Mouse (Mus musculus): ENCODE results near the gene Inpp5b. TPM values are rescaled to one million over a fixed set of nuclear protein-coding genes. Genes with fewer than 3 reads are reported as not detected.
"Not testable (repeated sequence)": the region's sequence is repeated elsewhere in the genome, so short reads cannot be mapped to it uniquely, and the experiment has no call there.

The Inpp5b gene
- polyA plus RNA-seq, 1 experiment from 2014 or later: 30.9 TPM

DNA sequence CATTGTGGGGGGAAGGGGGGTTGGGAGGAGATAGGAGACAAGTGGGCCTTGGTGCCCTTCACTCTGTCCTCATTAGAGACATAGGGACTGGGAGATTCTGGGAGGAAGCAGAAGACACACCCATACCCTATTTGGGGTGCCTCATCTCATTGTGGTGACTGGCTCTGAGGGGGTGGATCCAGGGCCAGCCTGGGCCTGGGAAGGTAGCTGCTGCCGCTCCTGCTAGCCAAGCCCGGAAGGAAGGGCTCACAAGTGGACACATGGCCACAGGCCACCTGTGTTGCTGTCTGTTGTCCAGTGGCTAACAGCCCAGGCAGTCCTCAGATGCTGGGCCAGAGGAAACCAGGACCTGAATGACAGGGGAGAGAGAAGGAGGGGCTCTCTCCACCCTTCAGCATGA lies 38.2 kb upstream of the Inpp5b start:
- peak overlapping the region; percentile 81 for H3K4me2 ChIP-seq (replicated peaks)
- H3K4me3 ChIP-seq (replicated peaks): peak overlapping the region; percentile 15
- H3K9ac ChIP-seq: no peak overlapping the region
- H3K4me1 ChIP-seq: peaks cover 69% of the 10 kb centered on the region
- 39% methylated on average over 2 of the region's 2 CpGs for WGBS
- H3K9me3 ChIP-seq (replicated peaks): no peaks in the 10 kb centered on the region
- H3K27me3 ChIP-seq: no peaks in the 10 kb centered on the region
- H3K36me3 ChIP-seq: peaks cover 16% of the 10 kb centered on the region
- H3K27ac ChIP-seq (replicated peaks): peak overlapping the region; percentile 89
- ATAC-seq (ENCODE audit: insufficient number of reproducible peaks, low FRiP score, low TSS enrichment, low read depth): no peak

DNA sequence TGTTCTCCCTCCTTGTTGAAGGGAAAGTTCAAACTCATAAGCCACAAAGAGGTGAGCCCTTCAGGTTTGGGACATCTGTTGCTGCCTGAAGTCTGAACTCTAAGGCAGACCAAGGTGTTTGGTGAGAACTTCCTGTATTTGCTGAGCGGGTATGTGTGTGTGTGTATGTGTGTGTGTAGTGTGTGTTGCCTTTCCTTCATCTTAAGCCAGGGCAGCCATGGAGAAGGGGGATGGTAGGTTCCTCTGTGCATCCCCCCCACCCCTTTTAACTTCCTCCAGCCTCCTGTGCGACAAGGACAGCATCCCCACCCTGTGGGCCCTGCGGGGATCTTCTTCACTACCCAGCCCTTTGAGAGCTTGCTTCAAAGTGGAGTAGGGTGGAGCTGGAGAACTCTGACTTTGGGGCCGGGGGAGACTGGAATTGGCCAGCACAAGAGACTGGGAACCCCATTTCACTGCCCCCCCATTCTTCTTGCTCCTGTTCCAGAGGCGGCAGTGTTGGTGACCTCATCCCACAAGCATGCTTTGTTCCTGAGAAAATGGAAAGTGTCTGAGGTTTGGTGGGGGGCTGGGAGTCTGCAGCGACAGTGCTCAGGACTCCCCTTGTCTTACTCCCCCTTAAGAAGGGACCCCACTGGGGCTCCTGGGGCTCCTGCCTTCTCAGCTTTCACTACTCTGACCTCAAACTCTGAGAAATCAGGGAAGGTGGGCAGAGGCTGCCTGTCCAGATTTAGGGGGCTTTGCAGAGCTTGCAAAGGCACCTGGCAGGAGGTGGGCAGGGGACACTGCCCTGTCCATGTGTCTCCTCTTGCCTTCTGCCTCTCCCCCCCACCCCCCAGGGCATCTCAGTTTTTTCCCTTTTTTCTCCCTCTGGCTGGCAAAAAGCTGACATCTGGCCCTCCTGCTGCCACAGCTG lies 37.5 kb upstream of the Inpp5b start:
- Histone ChIP-seq H3K27ac (replicated peaks) (peak overlapping the region; percentile 89), H3K4me1 (peaks cover 76% of the 10 kb centered on the region), H3K9ac (peak overlapping the region; percentile 10; the same call in 1 of the 2 replicates), H3K4me2 (replicated peaks) (peak overlapping the region; percentile 81), H3K27me3 (no peaks in the 10 kb centered on the region), H3K36me3 (peaks cover 16% of the 10 kb centered on the region), H3K4me3 (replicated peaks) (peak overlapping the region; percentile 15), H3K9me3 (replicated peaks) (no peaks in the 10 kb centered on the region)
- 4% methylated on average over 6 of the region's 6 CpGs for WGBS
- ATAC-seq (ENCODE audit: insufficient number of reproducible peaks, low FRiP score, low TSS enrichment, low read depth): no peak

DNA sequence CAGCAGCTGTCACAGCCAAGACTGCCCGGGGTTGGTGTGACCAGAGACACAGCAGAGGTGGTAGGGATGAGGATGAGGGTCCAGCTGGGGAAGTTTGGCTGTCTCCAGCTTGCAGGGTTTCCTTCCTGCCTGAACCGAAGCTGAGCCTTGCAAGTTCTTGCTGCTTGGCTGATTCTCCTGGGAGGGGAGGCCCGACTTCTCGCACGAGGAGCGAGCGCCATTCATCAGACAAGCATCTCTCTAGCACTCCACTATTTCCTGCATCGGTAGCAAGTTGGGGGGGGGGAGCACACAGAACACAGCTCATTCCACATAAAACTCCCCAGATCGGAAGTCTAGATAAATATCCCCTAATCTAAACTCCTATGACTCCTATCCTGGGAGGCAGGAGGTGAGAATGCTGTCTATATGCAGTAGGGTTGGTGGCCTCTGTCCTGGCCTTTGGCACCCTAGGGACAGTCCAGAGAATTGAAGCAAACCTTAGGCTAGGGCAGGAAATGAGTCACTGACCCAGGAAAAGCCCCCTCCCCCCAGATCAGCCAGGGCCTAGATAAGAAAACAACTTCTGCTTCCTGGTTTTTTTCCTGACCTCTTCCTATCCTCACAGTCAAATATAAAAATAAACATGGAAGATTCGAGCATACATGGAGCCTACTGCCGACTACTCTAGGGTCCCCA lies 36.7 kb upstream of the Inpp5b start:
- Histone ChIP-seq H3K36me3 (peaks cover 16% of the 10 kb centered on the region), H3K4me2 (replicated peaks) (peak overlapping the region; percentile 81), H3K9ac (peak overlapping the region; percentile 10; the same call in 1 of the 2 replicates), H3K4me1 (peaks cover 76% of the 10 kb centered on the region), H3K27ac (replicated peaks) (peak overlapping the region; percentile 89), H3K9me3 (replicated peaks) (no peaks in the 10 kb centered on the region), H3K4me3 (replicated peaks) (peak overlapping the region; percentile 15), H3K27me3 (no peaks in the 10 kb centered on the region)
- WGBS: 16% methylated on average over 11 of the region's 11 CpGs
- no peak for ATAC-seq (ENCODE audit: insufficient number of reproducible peaks, low FRiP score, low TSS enrichment, low read depth)

DNA sequence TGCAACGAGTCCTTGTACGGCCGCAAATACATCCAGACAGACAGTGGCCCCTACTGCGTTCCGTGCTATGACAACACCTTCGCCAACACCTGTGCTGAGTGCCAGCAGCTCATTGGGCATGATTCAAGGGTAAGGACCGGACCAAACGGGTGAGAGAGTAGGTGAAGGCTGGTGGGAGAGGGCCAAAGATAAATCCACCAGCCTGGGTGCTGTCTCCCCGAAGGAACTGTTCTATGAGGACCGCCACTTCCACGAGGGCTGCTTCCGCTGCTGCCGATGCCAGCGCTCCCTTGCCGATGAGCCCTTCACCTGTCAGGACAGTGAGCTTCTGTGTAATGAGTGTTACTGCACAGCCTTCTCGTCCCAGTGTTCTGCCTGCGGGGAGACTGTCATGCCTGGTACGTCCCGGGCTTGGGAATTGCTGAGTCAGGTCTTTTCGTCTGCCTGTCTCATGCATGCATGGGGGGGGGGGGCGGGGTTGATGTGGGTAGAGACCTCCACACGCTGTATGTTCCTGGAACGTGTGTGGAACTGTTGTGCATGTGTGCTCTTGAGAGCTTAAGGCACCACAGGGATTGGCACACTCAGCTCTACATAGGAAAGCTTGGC lies 35.9 kb upstream of the Inpp5b start:
- H3K27ac ChIP-seq (replicated peaks): peak overlapping the region; percentile 89; the same call in 1 of the 2 replicates
- peaks cover 16% of the 10 kb centered on the region for H3K36me3 ChIP-seq
- WGBS: 79% methylated on average over 23 of the region's 23 CpGs
- ATAC-seq (ENCODE audit: insufficient number of reproducible peaks, low FRiP score, low TSS enrichment, low read depth): no peak
- no peak overlapping the region for H3K4me3 ChIP-seq (replicated peaks)
- no peak overlapping the region for H3K9ac ChIP-seq
- peaks cover 79% of the 10 kb centered on the region for H3K4me1 ChIP-seq
- H3K9me3 ChIP-seq (replicated peaks): no peaks in the 10 kb centered on the region
- H3K27me3 ChIP-seq: no peaks in the 10 kb centered on the region
- no peak overlapping the region for H3K4me2 ChIP-seq (replicated peaks)

DNA sequence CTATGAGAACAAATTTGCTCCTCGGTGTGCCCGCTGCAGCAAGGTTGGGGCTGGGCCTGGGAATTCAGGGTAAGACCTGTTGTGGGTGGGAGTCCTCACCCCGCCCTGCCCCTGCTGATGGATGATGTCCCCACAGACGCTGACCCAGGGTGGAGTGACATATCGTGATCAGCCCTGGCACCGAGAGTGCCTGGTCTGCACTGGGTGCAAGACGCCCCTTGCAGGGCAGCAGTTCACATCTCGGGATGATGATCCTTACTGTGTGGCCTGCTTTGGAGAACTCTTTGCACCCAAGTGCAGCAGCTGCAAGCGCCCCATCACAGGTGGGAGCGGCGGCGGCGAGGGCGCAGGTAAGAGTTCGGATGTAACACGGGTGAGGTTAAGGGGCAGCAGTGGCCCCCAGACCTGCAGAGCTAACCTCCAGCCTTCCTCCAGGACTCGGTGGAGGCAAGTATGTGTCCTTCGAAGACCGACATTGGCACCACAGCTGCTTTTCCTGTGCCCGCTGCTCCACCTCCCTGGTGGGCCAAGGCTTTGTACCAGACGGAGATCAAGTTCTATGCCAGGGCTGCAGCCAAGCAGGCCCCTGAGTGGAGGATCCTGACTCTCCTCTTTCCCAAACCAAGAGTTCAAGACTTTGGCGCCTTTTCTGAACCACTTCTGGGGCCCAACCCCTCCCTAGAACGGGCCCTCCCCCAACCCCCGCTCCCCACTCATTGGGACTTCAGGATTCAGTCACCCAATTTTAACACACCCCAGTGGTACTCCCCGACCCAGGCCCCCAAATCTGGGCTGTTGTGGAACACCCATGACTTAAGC lies 34.1 kb upstream of the Inpp5b start:
- not testable (repeated sequence) for H3K4me3 ChIP-seq (replicated peaks); H3K9me3 ChIP-seq (replicated peaks); H3K4me2 ChIP-seq (replicated peaks); H3K9ac ChIP-seq; ATAC-seq (ENCODE audit: insufficient number of reproducible peaks, low FRiP score, low TSS enrichment, low read depth); H3K27me3 ChIP-seq
- H3K27ac ChIP-seq (replicated peaks): peak overlapping the region; percentile 96
- H3K4me1 ChIP-seq: peaks cover 72% of the 10 kb centered on the region
- peaks cover 16% of the 10 kb centered on the region for H3K36me3 ChIP-seq
- WGBS: 81% methylated on average over 25 of the region's 25 CpGs

DNA sequence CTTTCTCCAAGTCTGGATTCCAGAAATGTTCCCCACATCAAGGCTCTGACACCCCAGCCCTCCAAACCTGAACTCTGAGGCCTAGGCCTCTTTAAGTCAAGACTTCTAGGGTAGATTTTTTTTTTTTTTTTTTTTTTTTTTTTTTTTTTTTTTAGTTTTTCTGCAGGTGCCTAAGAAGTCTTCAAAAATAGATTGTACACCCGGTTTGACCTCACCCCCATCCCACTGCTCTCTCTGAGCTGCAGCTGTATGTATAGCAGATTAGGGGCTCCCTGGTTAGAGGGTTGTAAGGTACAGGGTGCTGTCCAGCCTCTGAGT lies 33.5 kb upstream of the Inpp5b start:
- WGBS: 13% methylated on average over 1 of the region's 1 CpGs
- H3K4me3 ChIP-seq (replicated peaks): peak overlapping the region; percentile 36

DNA sequence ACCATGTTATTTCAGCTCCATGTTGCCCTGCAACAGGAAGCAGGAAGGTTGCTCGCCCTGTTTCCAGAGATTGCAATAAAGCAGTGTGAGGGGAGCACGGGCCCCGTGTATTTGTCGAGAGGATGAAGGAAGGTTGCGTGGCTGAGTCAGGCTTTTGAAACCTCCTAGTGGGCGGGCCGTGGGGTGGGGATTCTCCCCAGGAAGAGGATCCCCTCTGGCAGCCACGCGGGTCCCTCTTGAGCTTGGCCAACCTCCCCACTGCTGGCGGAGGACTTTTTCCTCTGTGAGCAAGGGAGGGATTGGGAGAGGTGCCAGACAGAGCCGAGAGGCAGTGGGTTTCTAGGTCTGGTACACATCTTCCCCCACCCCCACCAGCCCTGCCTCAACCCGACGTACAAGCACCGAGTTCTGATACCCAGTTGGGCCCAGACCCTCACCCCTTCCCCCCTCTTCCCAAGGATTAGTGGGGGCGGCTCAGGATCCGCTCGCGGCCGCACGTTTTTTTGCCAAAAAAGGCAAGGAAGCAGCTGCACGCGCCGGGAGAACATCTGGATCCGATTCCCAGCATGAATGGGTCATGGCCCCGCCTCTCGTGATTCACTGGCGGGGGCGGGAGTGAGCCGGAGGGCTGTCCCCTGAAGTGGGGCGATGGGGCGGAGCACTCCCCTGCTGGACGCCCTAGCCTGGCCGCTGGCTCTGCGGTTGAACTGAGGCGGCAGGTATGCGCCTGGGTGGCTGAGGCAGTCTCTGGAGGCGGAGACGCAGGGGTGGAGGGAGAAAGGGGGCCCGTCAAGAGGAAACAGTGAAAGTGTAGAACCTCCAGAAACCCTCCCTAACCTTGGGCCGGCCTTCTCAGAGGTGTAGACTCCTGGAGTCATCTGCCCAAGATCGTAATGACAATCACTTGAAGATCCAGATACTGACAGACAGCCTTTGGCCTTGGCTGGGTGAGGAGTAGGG lies 32.9 kb upstream of the Inpp5b start:
- H3K9me3 ChIP-seq (replicated peaks): no peaks in the 10 kb centered on the region
- H3K27ac ChIP-seq (replicated peaks): peak overlapping the region; percentile 96
- H3K4me2 ChIP-seq (replicated peaks): peak overlapping the region; percentile 52
- under 1% methylated on average over 41 of the region's 41 CpGs for WGBS
- H3K36me3 ChIP-seq: peaks cover 16% of the 10 kb centered on the region
- H3K9ac ChIP-seq: 0 out of 2 replicates have a peak overlapping the region, but pooled peaks have one; percentile 15
- H3K4me3 ChIP-seq (replicated peaks): peak overlapping the region; percentile 36
- H3K27me3 ChIP-seq: no peaks in the 10 kb centered on the region
- peak; percentile 91 for ATAC-seq (ENCODE audit: insufficient number of reproducible peaks, low FRiP score, low TSS enrichment, low read depth)
- H3K4me1 ChIP-seq: peaks cover 64% of the 10 kb centered on the region

More for the DNA sequence above, 33.5 kb upstream of the Inpp5b start:
- peak overlapping the region; percentile 96 for H3K27ac ChIP-seq (replicated peaks)
- ATAC-seq (ENCODE audit: insufficient number of reproducible peaks, low FRiP score, low TSS enrichment, low read depth); H3K9me3 ChIP-seq (replicated peaks); H3K27me3 ChIP-seq; H3K9ac ChIP-seq: not testable (repeated sequence)
- peaks cover 70% of the 10 kb centered on the region for H3K4me1 ChIP-seq
- peak overlapping the region; percentile 52 for H3K4me2 ChIP-seq (replicated peaks)
- H3K36me3 ChIP-seq: peaks cover 16% of the 10 kb centered on the region

DNA sequence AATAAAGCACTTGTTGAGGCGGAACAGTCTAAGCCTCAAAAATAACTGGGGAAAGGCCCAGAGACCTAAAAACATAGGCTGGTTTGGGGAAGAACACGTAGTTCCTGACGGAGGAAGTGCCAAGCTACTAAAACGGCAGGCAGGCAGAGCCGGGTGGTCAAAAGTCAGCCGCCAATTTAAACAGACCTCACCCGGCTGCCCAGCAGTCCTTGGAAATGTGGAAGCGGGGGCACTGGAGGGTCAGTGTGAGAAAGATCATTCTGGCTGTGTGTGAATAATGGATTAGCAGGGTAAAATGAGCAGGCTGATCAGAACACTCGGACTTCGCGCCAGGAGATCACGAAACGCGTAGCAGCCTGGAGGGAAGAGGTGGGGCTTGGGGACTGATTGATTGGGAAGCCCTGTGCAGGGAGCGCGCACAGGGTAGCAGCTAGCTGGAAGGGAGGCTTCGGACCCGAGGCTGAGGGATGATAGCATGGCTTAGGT lies 31.6 kb upstream of the Inpp5b start:
- ATAC-seq (ENCODE audit: insufficient number of reproducible peaks, low FRiP score, low TSS enrichment, low read depth): no peak
- Histone ChIP-seq H3K4me1 (peaks cover 54% of the 10 kb centered on the region), H3K9me3 (replicated peaks) (no peaks in the 10 kb centered on the region), H3K36me3 (peaks cover 16% of the 10 kb centered on the region), H3K4me2 (replicated peaks) (peak overlapping the region; percentile 52), H3K9ac (no peak overlapping the region), H3K27ac (replicated peaks) (peak overlapping the region; percentile 96), H3K4me3 (replicated peaks) (peak overlapping the region; percentile 36), H3K27me3 (no peaks in the 10 kb centered on the region)
- 2% methylated on average over 18 of the region's 18 CpGs for WGBS

DNA sequence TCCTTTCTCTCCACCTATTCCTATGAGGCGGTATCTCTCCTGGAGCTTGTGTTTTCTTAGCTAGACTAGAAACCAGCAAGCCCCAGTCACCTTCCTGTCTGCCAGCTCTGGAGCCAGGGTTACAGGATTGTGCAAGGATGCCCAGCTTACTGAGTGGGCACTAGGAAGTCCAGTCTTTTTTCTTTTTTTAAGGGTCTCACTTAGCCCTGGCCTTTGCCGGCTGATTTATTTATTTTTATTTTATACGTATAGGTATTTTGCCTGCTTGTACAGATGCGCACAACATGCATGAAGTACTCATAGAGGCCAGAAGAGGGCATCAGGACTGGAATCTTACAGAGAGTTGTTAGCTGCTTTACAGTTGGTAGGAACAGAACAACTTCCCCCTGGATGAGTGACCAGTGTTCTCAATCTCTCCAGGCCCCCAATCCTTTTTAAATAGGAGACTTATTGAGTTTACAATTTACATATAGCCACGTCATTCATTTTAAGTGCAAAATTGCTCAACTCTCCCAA lies 30.8 kb upstream of the Inpp5b start:
- H3K4me1 ChIP-seq: peaks cover 53% of the 10 kb centered on the region

More for the DNA sequence above, 30.8 kb upstream of the Inpp5b start:
- Histone ChIP-seq H3K4me2 (replicated peaks) (no peak overlapping the region), H3K9ac (no peak overlapping the region), H3K36me3 (peaks cover 14% of the 10 kb centered on the region), H3K9me3 (replicated peaks) (no peaks in the 10 kb centered on the region), H3K27ac (replicated peaks) (peak overlapping the region; percentile 96), H3K27me3 (no peaks in the 10 kb centered on the region), H3K4me3 (replicated peaks) (no peak overlapping the region)
- 6% methylated on average over 5 of the region's 5 CpGs for WGBS
- ATAC-seq (ENCODE audit: insufficient number of reproducible peaks, low FRiP score, low TSS enrichment, low read depth): no peak

All from embryonic facial prominence, embryonic 15.5 days (tissue).